Mouse (Mus musculus): ENCODE measurements at regions not wholly inside any gene's neighbourhood (a gene's known extent, or its start where the extent isn't known, plus 50 kb on each side); places are given as distances from the start of the nearest gene placed in this dataset.

DNA sequence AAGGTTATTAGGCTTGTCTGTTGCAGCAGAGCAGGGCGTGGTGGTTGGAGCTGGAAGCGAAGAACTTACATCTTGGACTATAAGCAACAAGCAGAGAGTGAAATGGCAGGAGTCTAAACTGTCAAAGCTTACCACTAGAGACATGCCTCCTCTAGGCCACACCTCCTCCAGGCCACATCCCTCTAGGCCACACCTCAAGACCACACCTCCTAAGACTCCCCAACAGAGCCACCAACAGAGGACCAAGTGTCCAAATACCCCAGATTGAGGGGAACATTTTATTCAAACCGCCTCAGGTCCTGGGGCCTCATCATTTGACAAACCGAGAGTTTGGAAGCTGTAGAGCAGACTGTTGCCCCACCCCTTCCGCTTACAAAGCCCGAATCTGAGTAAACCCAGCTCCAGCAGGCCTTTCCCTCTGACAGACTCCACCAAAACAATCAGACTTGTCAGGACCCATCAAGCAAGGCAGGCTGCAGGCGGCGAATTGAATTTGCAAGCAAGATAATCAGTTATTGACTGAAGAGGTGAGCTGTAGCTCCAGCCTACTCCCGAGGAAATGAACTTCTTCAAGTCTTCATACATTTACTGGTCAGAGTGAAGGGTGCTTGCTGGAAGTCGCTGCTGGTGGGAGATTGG is 253.5 kb upstream of the Kcnab2 start:
- DNase-seq (ENCODE audit: low spot score in 2 of 2) = no peak

DNA sequence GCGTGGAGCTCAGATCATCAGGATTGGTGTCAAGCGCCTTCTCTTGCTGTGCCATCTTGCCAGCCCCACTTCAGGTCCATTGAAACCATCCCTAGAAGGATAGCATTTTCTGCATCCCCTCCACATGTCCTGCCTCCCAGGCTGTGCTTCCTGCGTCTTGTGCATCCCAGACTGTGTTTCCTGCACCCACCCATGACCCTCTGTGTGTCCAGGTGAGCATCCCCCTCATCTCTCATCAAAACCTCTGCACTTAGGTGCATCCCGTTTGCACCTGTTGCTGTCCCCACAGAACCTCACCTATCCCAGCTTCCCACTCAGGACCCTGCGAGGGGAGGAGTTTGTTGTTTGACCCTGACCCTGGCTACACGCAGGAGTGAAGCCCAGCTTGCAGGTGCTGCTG is 251.8 kb upstream of the Kcnab2 start:
- no peak for DNase-seq (ENCODE audit: low spot score in 2 of 2)

DNA sequence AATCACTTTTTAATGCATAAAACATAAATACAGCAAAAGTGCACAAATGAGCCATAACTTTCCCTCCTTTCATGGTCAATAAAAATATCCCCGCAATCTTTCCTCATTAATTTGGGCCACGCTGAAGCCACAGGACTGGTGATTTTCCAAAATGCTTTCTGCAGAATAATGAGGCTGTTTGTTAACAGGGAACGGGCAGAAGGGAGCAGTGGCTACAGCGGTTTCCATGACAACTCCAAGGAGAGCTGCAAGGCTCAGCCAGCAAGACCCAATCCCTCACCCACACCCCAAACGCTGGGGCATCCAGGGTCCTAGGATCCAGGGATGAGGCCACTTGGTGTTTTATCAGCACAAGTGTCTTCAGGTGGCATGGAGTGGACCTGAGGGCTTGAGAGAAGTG is 248.2 kb upstream of the Kcnab2 start:
- DNase-seq (ENCODE audit: low spot score in 2 of 2) = no peak

DNA sequence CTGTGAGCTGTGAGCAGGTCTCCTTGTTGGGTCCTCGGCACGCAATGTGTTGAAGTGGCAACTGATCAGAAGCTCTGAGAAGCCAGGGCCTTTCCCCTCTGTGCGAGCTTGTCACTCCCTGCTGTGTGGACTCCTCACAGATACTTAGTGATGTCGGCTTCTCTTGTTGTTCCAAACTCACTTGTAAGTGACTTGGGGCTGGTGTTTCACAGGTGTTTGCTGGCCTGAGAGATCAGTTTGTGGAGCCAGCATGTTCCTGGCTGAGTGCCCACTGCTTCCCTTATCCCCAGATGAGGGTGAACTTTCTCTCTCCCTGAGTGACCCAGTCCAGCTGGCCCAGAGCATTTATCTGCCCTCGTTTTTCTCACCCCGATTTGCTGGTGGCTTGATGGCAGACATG is 247.8 kb upstream of the Kcnab2 start:
- no peak for DNase-seq (ENCODE audit: low spot score in 2 of 2)

DNA sequence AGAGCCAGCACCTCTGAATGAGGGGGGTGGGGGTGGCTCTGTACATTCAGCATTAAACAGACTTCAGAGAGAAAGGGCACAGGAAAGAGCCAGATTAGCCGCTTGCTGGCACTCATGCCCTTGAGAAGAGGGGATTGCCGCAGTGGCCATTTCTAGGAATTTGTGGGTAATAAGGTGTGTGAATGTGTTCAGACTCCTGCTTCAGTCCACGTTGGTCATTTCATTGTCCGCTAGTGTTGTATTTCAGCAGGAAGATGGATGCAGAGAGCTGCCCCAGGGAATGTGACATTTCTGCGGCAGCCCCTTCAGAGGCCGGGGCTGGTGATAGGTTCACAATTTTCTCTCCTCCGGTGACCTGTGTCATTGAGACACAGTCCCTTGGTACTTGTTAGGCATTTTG is 247.1 kb upstream of the Kcnab2 start:
- no peak for DNase-seq (ENCODE audit: low spot score in 2 of 2)

DNA sequence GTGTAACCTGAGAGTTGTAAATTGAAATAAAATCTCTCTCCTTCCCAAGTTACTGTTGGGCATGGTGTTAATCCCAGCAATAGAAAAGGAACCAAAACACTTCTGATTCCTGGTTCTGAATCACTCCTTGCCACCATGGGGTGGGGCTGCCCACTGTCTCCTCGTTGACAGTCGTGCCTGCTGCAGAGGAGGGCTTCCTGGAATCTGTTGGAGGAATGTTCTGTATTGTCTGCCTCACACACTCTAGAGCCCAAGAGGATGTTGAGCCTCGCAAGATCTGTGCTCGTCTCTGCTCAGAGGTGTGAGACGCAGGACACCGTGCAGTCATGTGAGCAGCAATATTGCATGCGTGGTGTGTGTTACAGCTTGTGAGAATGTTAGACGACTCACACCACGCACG is 246.4 kb upstream of the Kcnab2 start:
- no peak for DNase-seq (ENCODE audit: low spot score in 2 of 2)

DNA sequence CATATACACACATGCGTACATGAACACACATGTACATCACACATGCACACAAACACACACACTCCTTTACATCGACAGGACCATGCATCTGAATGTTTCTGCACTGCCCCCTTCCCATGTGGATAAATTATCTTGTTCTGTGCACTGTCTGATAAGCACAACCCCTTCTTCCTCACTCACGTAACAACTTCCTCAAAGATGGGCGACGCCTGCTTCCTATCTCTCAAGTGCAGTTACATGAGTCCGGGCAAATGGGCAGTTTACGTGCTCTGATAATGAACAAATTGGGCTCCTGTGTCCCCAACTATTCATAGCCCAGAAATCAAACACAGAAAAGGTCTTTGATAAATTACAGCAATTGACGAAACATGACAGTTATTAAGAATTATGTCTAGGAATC is 242.9 kb upstream of the Kcnab2 start:
- DNase-seq (ENCODE audit: low spot score in 2 of 2) = no peak

DNA sequence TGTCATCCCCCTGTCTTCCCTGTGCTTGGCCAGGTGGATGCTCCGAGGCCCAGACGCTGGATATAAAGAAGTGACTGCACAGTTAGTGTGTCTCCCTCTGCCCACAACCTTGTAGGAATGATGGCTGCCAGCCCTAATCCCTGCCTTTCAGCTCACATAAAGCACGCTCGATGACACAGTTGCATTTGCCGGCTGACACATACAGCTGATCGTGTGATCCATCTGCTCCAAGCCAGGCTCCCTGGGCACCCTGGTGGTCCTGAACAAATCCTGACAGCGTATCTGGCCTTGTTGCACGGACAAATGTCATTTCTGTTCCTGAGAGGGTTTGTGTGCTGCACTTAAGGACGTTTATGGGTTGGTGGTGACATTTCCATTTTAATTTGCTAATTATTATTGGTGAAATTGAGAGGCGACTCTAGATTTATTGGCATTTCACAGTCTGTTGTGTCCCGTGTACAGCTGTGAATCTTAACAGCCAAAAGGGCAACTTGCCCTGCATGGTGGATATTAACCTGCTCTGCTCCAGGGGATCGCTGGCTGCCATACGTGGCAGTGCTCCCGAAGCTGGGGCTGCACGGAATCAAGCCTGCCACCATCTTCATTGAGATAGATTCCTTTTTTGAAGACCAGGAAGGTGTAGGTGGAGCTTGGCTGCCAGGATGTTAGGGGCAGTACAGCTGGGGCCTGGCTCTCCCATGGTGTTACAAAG is 241.9 kb upstream of the Kcnab2 start:
- DNase-seq (ENCODE audit: low spot score in 2 of 2) = peak in 1 of 2 experiments; percentile 37

DNA sequence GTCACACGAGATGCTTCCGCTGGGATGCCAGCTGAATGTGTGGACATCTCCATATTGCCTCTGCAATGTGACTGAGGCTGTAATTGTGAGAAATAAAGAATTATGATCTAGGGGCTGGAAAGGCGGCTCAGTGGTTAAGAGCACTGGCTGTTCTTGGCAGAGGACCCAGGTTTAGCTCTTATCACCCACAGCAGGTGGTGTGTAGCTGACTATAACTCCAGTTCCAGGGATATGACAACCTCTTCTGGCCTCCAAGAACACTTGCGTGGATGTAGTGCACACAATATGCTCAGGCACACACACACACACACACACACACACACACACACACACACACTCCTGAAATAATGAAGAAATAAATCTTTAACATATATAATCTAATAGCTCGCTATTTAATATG is 232.7 kb upstream of the Kcnab2 start:
- no peak for DNase-seq (ENCODE audit: low spot score in 2 of 2)

DNA sequence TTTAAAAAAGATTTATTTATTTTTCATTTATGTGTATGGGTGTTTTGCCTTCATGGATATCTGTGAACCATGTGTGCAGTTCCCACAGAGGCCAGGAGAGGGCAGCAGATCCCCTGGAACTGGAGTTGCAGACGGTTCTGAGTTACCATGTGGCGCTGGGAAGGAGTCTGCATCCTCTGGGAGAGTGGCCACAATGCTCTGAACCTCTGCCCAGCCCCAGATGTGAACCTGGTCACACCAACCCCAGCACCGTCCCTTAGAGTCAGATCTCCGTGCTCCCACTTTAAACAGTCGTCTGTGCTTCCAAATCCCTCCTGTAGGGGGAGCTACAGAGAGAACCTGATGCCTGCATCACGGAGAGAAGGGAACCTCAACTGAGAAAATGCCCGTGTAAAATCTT is 222.5 kb upstream of the Kcnab2 start:
- no peak for DNase-seq (ENCODE audit: low spot score in 2 of 2)

DNA sequence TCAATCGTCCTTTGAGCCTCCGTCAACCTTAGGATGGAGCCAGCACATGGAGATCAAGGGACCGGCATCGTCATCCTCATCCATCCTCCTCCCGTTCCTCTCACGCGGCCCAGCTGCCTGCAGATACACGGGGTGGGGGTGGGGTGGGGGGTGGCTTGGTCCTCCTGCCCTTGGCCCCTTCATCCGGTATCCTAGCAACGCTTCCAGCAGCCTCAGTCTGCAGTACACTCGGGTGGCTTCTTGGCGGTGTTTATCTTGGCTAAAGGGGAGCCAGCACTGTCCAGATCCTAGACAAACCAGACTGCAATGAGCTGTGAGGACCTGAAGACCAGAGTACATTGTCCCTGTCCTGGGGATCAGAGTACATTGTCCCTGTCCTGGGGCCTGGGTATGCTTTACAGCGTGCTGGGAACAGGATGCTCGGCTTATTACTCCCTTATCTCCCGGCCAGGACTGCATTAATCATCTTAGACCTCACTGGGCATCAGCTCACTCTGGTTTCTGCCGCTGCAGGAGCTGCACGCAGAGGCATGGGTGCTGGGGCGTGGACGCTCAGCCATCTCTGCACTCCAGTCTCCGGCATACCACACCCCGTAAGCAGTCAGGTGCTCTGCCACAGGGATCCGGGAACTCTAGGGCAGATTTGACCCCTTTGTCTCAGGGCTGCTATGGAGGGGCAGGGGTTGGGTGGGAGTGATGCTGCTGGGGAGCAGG is 219.7 kb upstream of the Kcnab2 start:
- peak in 1 of 2 experiments; percentile 68 for DNase-seq (ENCODE audit: low spot score in 2 of 2)

DNA sequence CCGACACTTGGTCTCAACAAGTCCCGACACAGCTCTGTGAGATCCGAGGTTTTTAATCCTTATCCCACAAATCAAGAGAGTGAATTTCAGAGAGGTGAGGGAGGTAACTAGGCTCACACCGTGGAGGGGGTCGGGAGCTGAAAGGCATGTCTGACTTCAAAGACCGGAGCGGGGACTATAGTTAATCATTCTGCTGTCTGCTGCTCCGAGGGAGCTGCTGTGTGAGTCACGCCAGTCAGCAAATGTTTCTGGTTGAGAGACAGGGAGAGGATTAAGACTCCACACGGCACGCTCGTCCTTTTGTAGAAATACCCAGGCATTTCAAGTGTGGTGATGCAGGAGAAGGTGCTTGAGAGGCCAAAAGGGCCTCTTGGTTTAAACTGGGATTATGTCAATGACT is 214.1 kb upstream of the Kcnab2 start:
- DNase-seq (ENCODE audit: low spot score in 2 of 2) = no peak

DNA sequence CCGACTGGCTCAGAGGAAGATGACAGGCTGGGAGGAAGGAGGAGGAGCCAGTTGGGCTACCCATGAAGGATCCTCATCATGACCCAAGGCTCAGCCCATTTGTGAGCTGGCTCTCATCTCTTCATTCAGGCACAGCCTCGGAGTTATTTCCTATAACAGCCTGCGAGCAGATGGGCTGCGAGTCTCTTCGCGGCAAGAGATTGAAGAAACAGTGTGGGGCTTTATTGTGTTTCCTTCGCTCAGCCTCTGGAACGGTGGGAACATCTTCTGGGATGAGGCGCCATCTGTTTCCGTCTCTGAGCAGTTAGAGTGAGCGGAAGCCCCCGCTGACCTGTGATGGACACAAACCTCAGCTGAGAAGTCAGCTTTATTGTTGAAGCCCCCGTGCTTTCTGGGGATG is 213.6 kb upstream of the Kcnab2 start:
- DNase-seq (ENCODE audit: low spot score in 2 of 2) = peak in 1 of 2 experiments; percentile 36

DNA sequence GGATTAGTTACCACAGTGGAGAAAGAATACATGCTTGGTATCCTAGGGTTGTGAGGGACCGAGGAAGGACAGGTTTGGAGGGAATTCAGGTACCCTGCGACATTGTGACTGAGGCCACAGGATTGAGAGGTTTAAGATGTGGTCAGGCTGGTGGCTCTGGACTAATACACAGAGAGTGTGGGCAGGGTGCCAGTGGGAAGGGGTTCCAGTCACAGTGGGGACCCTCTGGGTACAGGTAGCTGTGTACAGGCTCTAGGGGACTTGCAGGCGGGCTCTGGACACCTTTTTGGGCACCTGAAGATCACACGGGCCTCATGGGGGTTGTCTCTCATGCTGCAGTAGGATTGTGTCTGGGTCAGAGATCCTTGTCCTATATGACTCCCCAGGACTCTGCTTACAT is 213.1 kb upstream of the Kcnab2 start:
- DNase-seq (ENCODE audit: low spot score in 2 of 2) = peak in 1 of 2 experiments; percentile 32

DNA sequence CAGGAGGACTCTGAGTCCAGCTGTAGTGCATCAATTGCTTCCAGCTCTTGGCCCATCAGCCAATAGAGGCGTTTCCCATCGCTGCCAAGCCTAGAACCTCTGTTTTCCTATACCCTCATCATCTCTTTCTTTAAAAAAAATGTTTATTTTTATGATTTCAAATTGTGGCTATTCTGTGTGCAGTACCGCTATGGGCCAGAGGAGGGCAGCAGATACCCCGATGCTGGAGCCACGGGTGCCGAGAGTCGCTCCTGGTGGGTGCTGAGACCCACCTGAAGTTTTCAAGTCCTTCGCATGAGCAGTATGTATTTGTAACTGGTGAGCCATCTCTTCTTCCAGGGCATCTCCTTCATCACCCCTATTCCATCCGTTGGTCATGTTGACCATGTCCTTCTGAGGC is 212.2 kb upstream of the Kcnab2 start:
- no peak for DNase-seq (ENCODE audit: low spot score in 2 of 2)

DNA sequence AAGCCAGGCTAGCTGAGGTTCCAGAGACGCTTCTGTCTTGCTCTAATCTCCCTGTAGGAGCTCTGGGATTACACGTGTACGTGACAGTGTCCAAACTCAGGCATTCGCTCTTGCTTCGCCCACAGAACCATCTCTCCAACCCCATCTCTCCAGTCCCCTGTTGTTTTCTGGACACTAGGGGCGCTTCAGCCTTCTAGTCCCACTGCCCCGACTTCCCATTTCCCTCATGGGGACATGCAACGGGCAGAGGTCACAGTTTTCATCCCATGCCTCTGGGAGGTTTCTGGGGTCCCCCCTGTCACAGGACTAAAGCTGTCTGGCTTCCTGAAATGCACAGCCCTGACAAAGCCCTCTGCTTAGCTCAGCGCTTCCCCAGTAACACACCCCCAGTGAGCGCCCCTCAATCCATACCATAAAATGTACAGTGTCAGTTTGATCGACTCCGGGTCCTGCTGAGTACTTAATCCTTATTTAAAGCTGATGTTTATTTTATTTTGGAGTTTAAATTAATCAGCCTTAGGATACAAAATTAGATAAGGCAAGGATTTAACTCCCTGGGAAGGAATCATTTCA is 208.9 kb upstream of the Kcnab2 start:
- DNase-seq (ENCODE audit: low spot score in 2 of 2) = no peak

DNA sequence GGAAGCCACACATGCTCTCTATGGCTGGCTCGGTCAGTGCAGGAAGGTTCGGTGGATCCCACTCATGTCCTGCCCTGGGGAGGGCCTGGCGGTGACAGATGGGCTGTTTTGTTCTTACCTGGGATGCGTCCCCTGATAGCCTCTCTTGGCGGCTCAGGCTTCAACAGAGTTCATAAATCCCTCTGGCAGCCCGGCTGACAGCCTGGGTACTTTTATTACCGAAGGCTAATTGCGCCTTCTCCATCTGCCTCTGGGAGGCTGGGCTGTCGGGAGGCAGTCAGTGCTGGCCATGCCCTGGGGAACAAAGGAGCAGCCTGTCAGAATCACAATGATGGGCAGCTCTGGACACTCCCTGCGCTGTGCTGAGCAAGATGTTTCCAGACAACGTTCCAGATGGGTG is 196.5 kb upstream of the Kcnab2 start:
- DNase-seq (ENCODE audit: low spot score in 2 of 2) = no peak

DNA sequence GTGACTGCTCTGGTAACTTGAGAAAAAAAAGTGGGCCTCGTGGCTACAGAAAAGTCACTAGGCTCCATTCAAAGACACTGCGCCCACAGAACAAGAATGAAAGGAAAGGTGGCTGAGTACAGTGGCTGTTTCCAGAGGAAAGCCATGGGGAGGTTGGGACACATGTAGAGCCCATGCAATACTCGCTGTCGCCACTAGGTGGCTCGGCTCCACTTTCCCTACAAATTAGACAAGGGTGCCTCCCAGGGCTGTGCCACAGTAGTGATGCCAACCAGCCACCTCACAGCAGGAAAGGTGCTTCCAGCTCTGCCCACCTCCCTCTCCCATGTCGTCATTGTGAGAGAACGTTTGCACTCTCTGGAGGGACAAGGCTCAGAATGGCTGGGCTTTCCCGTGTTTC is 185.8 kb upstream of the Kcnab2 start:
- DNase-seq (ENCODE audit: low spot score in 2 of 2) = no peak

DNA sequence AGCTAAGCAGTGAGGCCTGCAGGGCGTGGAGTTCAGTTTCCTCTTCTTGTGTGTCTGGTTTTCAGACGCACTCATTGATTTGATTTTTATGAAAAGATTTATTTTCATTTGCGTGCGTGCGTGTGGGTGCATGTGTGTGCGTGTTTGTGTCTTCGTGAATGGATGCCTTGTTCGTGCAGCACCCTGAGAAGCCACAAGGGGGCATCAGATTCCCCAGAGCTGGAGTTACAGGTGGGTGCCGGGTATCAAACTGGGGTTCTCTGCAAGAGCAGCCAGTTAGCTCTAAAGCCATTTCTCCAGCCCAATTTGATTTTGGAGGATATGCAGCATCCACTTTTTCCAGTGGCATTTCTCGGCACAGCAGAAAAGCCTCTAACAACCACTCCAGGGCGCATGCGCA is 185.4 kb upstream of the Kcnab2 start:
- no peak for DNase-seq (ENCODE audit: low spot score in 2 of 2)

DNA sequence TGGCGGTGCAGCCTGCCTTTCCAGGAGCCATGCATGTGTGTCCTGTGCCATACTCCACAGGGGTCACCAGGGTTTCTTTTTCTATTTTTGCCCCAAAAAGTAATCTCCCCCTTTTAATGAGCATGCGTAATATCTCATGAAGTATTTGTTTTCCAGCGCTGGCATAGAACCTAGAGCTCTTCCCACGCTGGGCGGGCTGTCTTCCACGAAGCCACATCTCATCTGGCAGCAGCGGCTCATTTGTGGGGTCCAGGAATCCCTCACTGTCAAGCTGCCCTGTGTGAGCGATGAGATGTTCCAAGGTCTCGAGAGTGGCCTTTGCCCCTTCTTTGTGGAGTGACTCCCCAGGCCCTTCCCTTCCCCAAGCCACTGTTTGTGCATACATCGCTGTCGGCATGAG is 184.8 kb upstream of the Kcnab2 start:
- no peak for DNase-seq (ENCODE audit: low spot score in 2 of 2)

DNA sequence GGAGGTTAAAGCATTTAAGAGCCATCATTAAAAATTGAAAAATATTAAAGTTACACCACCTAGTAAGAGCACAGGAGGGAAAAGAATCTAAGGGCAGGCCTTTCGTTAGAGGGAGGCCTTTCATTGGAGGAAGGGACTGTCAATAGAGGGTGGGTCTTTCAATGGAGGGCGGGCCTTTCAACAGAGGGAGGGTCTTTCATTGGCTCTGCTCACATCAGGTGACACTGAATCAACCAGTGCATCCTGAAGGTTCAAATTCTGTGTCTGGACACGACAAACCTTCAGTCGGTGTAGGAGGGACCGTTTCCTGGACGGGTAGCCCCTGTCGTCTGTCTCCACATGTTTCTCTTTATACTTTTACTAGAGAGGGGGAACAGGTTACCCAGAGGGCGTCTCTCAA is 172.5 kb upstream of the Kcnab2 start:
- no peak for DNase-seq (ENCODE audit: low spot score in 2 of 2)

DNA sequence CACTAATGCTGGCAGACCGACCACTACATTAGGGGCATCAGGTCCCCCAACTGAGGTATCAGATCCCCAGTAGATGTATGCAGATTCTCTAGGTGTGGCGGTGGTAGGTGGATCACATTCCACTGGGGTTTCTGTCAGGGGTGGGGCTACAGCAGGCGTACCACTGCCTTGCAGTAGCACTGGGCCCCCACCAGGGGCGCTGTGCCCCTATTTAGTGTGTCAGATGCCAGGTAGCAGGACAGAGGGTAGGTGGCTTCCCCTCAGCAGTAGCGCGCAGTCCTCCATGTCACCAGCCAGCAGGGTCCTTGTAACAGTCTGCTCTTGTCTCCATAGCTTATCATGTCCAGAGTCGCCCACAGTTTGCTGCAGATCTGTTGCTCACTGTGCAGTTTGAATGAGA is 169.9 kb upstream of the Kcnab2 start:
- DNase-seq (ENCODE audit: low spot score in 2 of 2) = peak in 1 of 2 experiments; percentile 57

DNA sequence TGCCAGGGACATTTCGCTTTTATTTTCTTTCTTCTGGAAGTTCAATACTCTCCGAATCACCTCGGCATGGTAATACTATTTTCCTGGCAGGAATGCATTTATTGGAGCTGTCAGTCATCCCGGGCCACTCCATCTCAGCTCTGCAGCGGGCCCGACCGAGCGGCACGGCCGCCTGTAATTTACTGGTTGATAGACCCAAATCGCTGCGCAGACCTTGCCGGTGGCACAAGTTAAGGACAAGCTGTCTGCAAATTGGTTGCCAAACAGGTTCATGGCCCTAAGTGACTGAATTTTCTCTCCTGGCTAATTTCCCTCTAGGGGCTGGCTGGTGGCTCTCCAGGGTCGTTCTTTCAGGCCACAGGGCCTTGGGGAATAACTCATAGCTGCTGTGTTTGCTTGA is 169.4 kb upstream of the Kcnab2 start:
- DNase-seq (ENCODE audit: low spot score in 2 of 2) = no peak

Data from cerebellum, postnatal 4 days (tissue).